Mouse (Mus musculus) lung, adult 2 months (tissue): ENCODE data around the gene Vsir.

ENCODE experiments used
- CTCF ChIP-seq: fragments of 200-500 bp; IDR thresholded peaks from 2 replicates; pipeline ENCODE4 v1.5.1; 2011; ENCODE audit warnings: mild to moderate bottlenecking, low read length, control low read depth; ENCODE audit not compliant: insufficient read depth
- POLR2A ChIP-seq: fragments of 200-500 bp; IDR thresholded peaks from 2 replicates; pipeline ENCODE4 v1.6.1; 2011; ENCODE audit warnings: low read depth, mild to moderate bottlenecking, control low read depth, low read length, borderline replicate concordance; ENCODE audit errors: extremely low read depth

DNA sequence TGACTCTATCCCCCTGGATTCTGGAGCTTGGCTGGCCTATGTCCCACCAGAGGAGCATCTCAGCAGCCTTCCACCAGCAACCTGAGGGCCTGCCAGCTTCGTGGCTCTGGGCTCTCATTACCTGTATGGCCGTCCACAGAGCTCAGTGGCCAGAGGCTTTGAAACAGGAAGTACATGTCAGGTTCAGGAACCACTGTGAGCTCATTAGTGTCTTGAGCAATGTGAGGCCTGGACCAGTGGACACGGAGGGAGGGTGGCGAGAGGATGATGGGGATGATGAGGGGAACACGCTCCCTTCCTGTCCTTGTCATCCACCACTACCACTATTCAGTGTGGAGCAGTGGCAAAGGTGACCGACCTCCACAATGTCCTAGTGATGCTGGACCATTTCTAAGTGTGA lies 22.8 kb downstream of the Vsir start:
- TF ChIP-seq POLR2A (no peak), CTCF (no peak)
